Mouse (Mus musculus) liver, postnatal 0 days (tissue): ENCODE data around the gene Col28a1. TPM values are rescaled to one million over a fixed set of nuclear protein-coding genes. Genes with fewer than 3 reads are reported as not detected.

Experiments
- ATAC-seq: fragments of 200-750 bp; cut with Nextera tagmentation; 2 replicates; pipeline ENCODE4 v1.8.0; 2017; ENCODE audit warnings: mild to moderate bottlenecking, moderate library complexity
- DNase-seq: peaks from one replicate; pipeline ENCODE4 v3.0.0-alpha.2; 2016
- H3K27ac ChIP-seq: fragments of 300-500 bp; sonication (generic); 2 replicates; pipeline ENCODE4 v1.5.1; 2014; ENCODE audit warnings: antibody characterized with exemption, moderate library complexity, mild to moderate bottlenecking, low read depth
- H3K27me3 ChIP-seq: fragments of 300-500 bp; sonication (generic); 2 replicates; pipeline ENCODE4 v1.6.1; 2014; ENCODE audit warnings: low read length, control low read depth, mixed read lengths; ENCODE audit not compliant: insufficient read depth
- H3K36me3 ChIP-seq: fragments of 300-500 bp; sonication (generic); replicated peaks from 2 replicates; pipeline ENCODE4 v1.6.1; 2014; ENCODE audit warnings: mild to moderate bottlenecking, control low read depth, low read length, moderate library complexity, mixed read lengths; ENCODE audit not compliant: insufficient read depth
- H3K4me1 ChIP-seq: fragments of 300-500 bp; sonication (generic); 2 replicates; pipeline ENCODE4 v1.6.1; 2014; ENCODE audit warnings: antibody characterized with exemption, mild to moderate bottlenecking, control low read depth; ENCODE audit not compliant: insufficient read depth
- H3K4me2 ChIP-seq: fragments of 300-500 bp; sonication (generic); 2 replicates; pipeline ENCODE4 v1.6.1; 2014; ENCODE audit warnings: low read depth, mild to moderate bottlenecking, low read length, moderate library complexity, mixed read lengths
- H3K4me3 ChIP-seq: fragments of 300-500 bp; sonication (generic); 2 replicates; pipeline ENCODE4 v1.5.1; 2014; ENCODE audit warnings: low read depth, low read length
- H3K9ac ChIP-seq: fragments of 300-500 bp; sonication (generic); replicated peaks from 2 replicates; pipeline ENCODE4 v1.6.1; 2014; ENCODE audit warnings: mild to moderate bottlenecking, moderate library complexity
- H3K9me3 ChIP-seq: fragments of 300-500 bp; sonication (generic); 2 replicates; pipeline ENCODE4 v1.6.1; 2016; ENCODE audit warnings: mild to moderate bottlenecking, control low read depth, low read length, mixed read lengths
- CTCF ChIP-seq: sonication (generic); IDR thresholded peaks from 2 replicates; pipeline ENCODE4 v1.5.1; 2016; ENCODE audit warnings: antibody characterized with exemption, low read depth
- EP300 ChIP-seq: IDR thresholded peaks from 2 replicates; pipeline ENCODE4 v1.6.1; 2016; ENCODE audit warnings: antibody characterized with exemption, low read depth, mild to moderate bottlenecking
- WGBS: fragments of 180-500 bp; shearing (Covaris S2); extraction: QIAGEN DNeasy Blood & Tissue Kit; methylation state at CpG from one replicate; pipeline ENCODE4 v1.1.7; 2014; ENCODE audit not compliant: insufficient replicate concordance; 5-methylcytosine and 5-hydroxymethylcytosine counted together
- polyA plus RNA-seq: library from polyadenylated mRNA; unstranded; fragments of >200 nt; fragmentation: Nextera tagmentation; extraction: Ambion mirVana; gene quantifications from 2 replicates; pipeline ENCODE4 v1.2.1, GENCODE M21; 2015

Col28a1 gene
- polyA plus RNA-seq, 1 experiment from 2014 or later: 0.05 TPM

GRCm38 (mm10) chr6:8128164-8128563 is 64.3 kb downstream of the Col28a1 start:
- Histone ChIP-seq H3K36me3 (no peaks in the 10 kb centered on the region), H3K4me2 (no peak overlapping the region), H3K9ac (no peak overlapping the region), H3K4me3 (no peak overlapping the region), H3K9me3 (no peaks in the 10 kb centered on the region), H3K4me1 (no peaks in the 10 kb centered on the region), H3K27ac (no peak overlapping the region), H3K27me3 (no peaks in the 10 kb centered on the region)
- no peak for TF ChIP-seq CTCF
- no peak for TF ChIP-seq EP300
- WGBS: 75% methylated on average over 1 of the region's 1 CpGs
- ATAC-seq (no peak), DNase-seq (no peak)

GRCm38 (mm10) chr6:8126545-8126944 is 65.9 kb downstream of the Col28a1 start:
- ATAC-seq (no peak), DNase-seq (no peak)
- Histone ChIP-seq H3K9me3 (no peaks in the 10 kb centered on the region), H3K36me3 (no peaks in the 10 kb centered on the region), H3K9ac (no peak overlapping the region), H3K4me3 (no peak overlapping the region), H3K4me1 (no peaks in the 10 kb centered on the region), H3K27ac (no peak overlapping the region), H3K27me3 (no peaks in the 10 kb centered on the region), H3K4me2 (no peak overlapping the region)
- WGBS: 63% methylated on average over 3 of the region's 3 CpGs
- TF ChIP-seq EP300 (no peak), CTCF (no peak)

GRCm38 (mm10) chr6:8119116-8119515 is 73.3 kb downstream of the Col28a1 start:
- H3K4me1 ChIP-seq: no peaks in the 10 kb centered on the region
- H3K4me3 ChIP-seq: no peak overlapping the region
- ATAC-seq (no peak), DNase-seq (no peak)
- H3K27ac ChIP-seq: no peak overlapping the region
- no peaks in the 10 kb centered on the region for H3K36me3 ChIP-seq
- H3K9me3 ChIP-seq: no peaks in the 10 kb centered on the region
- TF ChIP-seq CTCF: no peak
- no peak for TF ChIP-seq EP300
- no peaks in the 10 kb centered on the region for H3K27me3 ChIP-seq
- no peak overlapping the region for H3K9ac ChIP-seq
- H3K4me2 ChIP-seq: no peak overlapping the region
- 54% methylated on average over 2 of the region's 2 CpGs for WGBS

GRCm38 (mm10) chr6:8118577-8118976 is 73.8 kb downstream of the Col28a1 start:
- TF ChIP-seq EP300 (no peak), CTCF (no peak)
- 79% methylated on average over 2 of the region's 2 CpGs for WGBS
- Histone ChIP-seq H3K4me2 (no peak overlapping the region), H3K27me3 (no peaks in the 10 kb centered on the region), H3K27ac (no peak overlapping the region), H3K4me3 (no peak overlapping the region), H3K9me3 (no peaks in the 10 kb centered on the region), H3K36me3 (no peaks in the 10 kb centered on the region), H3K9ac (no peak overlapping the region), H3K4me1 (no peaks in the 10 kb centered on the region)
- ATAC-seq (no peak), DNase-seq (no peak)

- no peaks in the 10 kb centered on the region for H3K9me3 ChIP-seq
- H3K27me3 ChIP-seq: no peaks in the 10 kb centered on the region
- 47% methylated on average over 10 of the region's 10 CpGs for WGBS
- H3K4me3 ChIP-seq: no peak overlapping the region
- H3K9ac ChIP-seq: no peak overlapping the region
- no peaks in the 10 kb centered on the region for H3K4me1 ChIP-seq
- no peak overlapping the region for H3K4me2 ChIP-seq
- H3K36me3 ChIP-seq: no peaks in the 10 kb centered on the region
- TF ChIP-seq CTCF: no peak
- TF ChIP-seq EP300: no peak
- DNase-seq: no peak
- no peak for ATAC-seq
- no peak overlapping the region for H3K27ac ChIP-seq
These were observed 86.3 kb downstream of the Col28a1 start for GRCm38 (mm10) chr6:8105870-8106706.

- no peaks in the 10 kb centered on the region for H3K4me1 ChIP-seq
- H3K27ac ChIP-seq: no peak overlapping the region
- DNase-seq (no peak), ATAC-seq (no peak)
- no peak overlapping the region for H3K4me2 ChIP-seq
- H3K9me3 ChIP-seq: no peaks in the 10 kb centered on the region
- no peaks in the 10 kb centered on the region for H3K27me3 ChIP-seq
- no peak overlapping the region for H3K4me3 ChIP-seq
- no peak overlapping the region for H3K9ac ChIP-seq
- TF ChIP-seq EP300: no peak
- no peak for TF ChIP-seq CTCF
- no peaks in the 10 kb centered on the region for H3K36me3 ChIP-seq
These were observed 91.2 kb downstream of the Col28a1 start for GRCm38 (mm10) chr6:8101224-8101623.
